8 mouse cellular contexts compared by ENCODE assay signal in the genomic region with DNA sequence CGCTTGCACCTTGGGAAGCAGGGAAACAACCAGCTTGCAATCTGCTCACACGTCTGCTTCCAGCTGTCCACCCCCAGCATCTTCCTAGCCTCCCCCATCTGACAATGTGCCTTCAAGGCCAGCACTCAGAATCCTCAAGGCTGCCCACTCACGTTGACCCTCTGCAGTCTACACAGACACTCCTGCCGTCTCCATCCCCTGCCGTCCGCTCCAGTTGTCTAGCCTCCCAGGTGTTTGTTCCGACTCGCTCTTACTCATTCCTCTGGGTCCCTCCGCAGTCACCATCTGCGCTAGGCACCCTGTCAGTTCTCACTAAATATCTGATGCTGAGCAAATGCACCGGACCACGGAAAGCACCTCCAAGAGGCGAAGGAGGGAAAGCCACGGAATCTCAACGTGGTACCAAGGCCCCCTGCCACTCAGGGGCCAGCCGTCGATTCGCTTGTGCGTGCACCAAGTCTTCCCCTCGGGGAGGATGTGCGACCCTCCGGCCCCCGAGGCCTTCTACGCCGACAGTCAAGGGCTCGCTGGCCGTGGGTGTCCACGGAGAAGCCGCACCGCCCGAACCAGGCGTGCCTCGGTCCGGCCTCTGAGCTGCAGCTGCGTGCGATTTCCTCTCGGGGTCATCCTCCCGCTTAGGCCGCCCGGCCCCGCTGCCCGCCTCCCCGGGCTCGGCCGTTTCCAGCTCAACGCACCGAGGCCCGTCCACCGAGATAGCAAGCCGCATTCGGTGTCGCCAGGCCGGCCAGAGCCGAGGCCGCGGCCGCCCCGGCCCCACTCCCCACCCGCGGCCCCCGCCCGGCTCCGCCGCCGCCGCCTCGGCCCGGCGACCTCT. TPM values are rescaled to one million over a fixed set of nuclear protein-coding genes. Genes with fewer than 3 reads are reported as not detected.
DNase-seq lines count a peak whose midpoint lies in the region; ATAC-seq lines count a peak whose summit lies in the region.

No protein-coding gene starts in this region.

- no peaks in the 10 kb centered on the region for H3K9me3 ChIP-seq in embryonic facial prominence, embryonic 11.5 days (replicated peaks; ENCODE audit: control insufficient read depth, low read length)

- H3K4me1 ChIP-seq in embryonic facial prominence, embryonic 11.5 days (ENCODE audit: control insufficient read depth, insufficient read depth, low read length) = no peaks in the 10 kb centered on the region

- DNase-seq in adrenal gland, adult 8-10 months = peak; percentile 50
- peak; percentile 77 for DNase-seq in embryonic facial prominence, embryonic 11.5 days (ENCODE audit: low spot score)
- peak; percentile 97 for DNase-seq in heart, adult 11 months
- peak; percentile 48 for DNase-seq in kidney, adult 11 months
- DNase-seq in left cerebral cortex, postnatal 36 days (ENCODE audit: low spot score in 2 of 2) = peak; percentile 69 to 71
- peak; percentile 75 for DNase-seq in mesoderm, embryonic 11.5 days (ENCODE audit: low read depth, low spot score)
- peak; percentile 73 for DNase-seq in right cerebral cortex, postnatal 25 days
- DNase-seq in urinary bladder, postnatal 25 days (ENCODE audit: low spot score) = peak; percentile 43

- peak overlapping the region; percentile 95 for H3K9ac ChIP-seq in embryonic facial prominence, embryonic 11.5 days (replicated peaks; ENCODE audit: low read length)

- no peaks in the 10 kb centered on the region for H3K36me3 ChIP-seq in embryonic facial prominence, embryonic 11.5 days (replicated peaks; ENCODE audit: control insufficient read depth, insufficient read depth, low read depth, low read length)

- peak overlapping the region; percentile 88 for H3K27ac ChIP-seq in embryonic facial prominence, embryonic 11.5 days (replicated peaks; ENCODE audit: low read depth, low read length)

- H3K4me3 ChIP-seq in embryonic facial prominence, embryonic 11.5 days (ENCODE audit: low read depth, low read length) = peak overlapping the region; percentile 83

- peak overlapping the region; percentile 86 for H3K4me2 ChIP-seq in embryonic facial prominence, embryonic 11.5 days (ENCODE audit: low read depth, low read length)

- H3K27me3 ChIP-seq in embryonic facial prominence, embryonic 11.5 days (ENCODE audit: control insufficient read depth, insufficient read depth, low read length) = no peaks in the 10 kb centered on the region

- peak; percentile 41 for ATAC-seq in embryonic facial prominence, embryonic 11.5 days (replicated peaks; ENCODE audit: insufficient number of reproducible peaks, low FRiP score, low TSS enrichment, low read depth)

- intact Hi-C loops in left cerebral cortex, postnatal 36 days (cut with DNase I) = loop anchor here (2.0 to 5.0 kb wide), 2 partner anchors 33 to 51 kb away; no protein-coding TSS in a partner anchor

- whole genome bisulfite sequencing in embryonic facial prominence, embryonic 11.5 days = 1% methylated on average over 65 of the region's 69 CpGs

RNA-seq across cellular contexts. Expression of a gene that starts 0.7 kb away (rescaled TPM):
- total RNA-seq in adrenal gland, adult 8-10 months (2022) = 10 to 100 TPM; 27.2 to 44.9 (median 35.5) TPM
- 8.4 and 9.7 TPM in 2 replicates for polyA plus RNA-seq in embryonic facial prominence, embryonic 11.5 days (2014; fragmentation: Nextera tagmentation; extraction: Ambion mirVana)
- total RNA-seq in left cerebral cortex, postnatal 36 days (2021) = 10 to 100 TPM; 12.1 to 15.7 TPM

Comparison
In these comparisons a context has a peak if more than half of its experiments do, and no peak if none do; other contexts are left out.
1. Peak in every context shown above with its lines: DNase-seq, ATAC-seq, H3K4me3 ChIP-seq and H3K27ac ChIP-seq.
2. DNase-seq: peak in every context shown above with its lines; median percentile 97 in heart, adult 11 months; 77 in embryonic facial prominence, embryonic 11.5 days; 75 in mesoderm, embryonic 11.5 days; 73 in right cerebral cortex, postnatal 25 days; 70 in left cerebral cortex, postnatal 36 days; 50 in adrenal gland, adult 8-10 months; 48 in kidney, adult 11 months; 43 in urinary bladder, postnatal 25 days.